Mouse (Mus musculus) ES-Bruce4 (cell line): Measurements from ENCODE around the gene Ddx28. TPM values are rescaled to one million over a fixed set of nuclear protein-coding genes. Genes with fewer than 3 reads are reported as not detected.
A peak's percentile ranks its signal among the peaks of the same experiment; 100 is the strongest.
"Not testable (repeated sequence)": the region's sequence is repeated elsewhere in the genome, so short reads cannot be mapped to it uniquely, and the experiment has no call there.

Experiments
- H3K27ac ChIP-seq: 2 replicates; pipeline ENCODE4 v1.5.1; 2012; ENCODE audit warnings: low read length, inconsistent platforms; ENCODE audit not compliant: insufficient read depth
- H3K27me3 ChIP-seq: 2 replicates; pipeline ENCODE4 v1.6.1; 2012; ENCODE audit warnings: mild to moderate bottlenecking, low read length, inconsistent platforms; ENCODE audit not compliant: control insufficient read depth, poor library complexity, insufficient read depth, severe bottlenecking
- H3K36me3 ChIP-seq: 2 replicates; pipeline ENCODE4 v1.6.1; 2012; ENCODE audit warnings: inconsistent platforms, mild to moderate bottlenecking, low read length, moderate library complexity; ENCODE audit not compliant: control insufficient read depth, poor library complexity, insufficient read depth, severe bottlenecking
- H3K4me1 ChIP-seq: one replicate; pipeline ENCODE4 v1.8.1; 2011; ENCODE audit warnings: low read length; ENCODE audit not compliant: control insufficient read depth, insufficient read depth
- H3K4me3 ChIP-seq: 2 replicates; pipeline ENCODE4 v1.5.1; 2011; ENCODE audit warnings: low read depth, mild to moderate bottlenecking, low read length
- H3K9ac ChIP-seq: 2 replicates; pipeline ENCODE4 v1.6.1; 2012; ENCODE audit warnings: low read depth, mild to moderate bottlenecking, inconsistent platforms; ENCODE audit not compliant: poor library complexity, severe bottlenecking
- H3K9me3 ChIP-seq: replicated peaks from 2 replicates; pipeline ENCODE4 v1.6.1; 2012; ENCODE audit warnings: mild to moderate bottlenecking, low read length, inconsistent platforms; ENCODE audit not compliant: control insufficient read depth, poor library complexity, insufficient read depth, severe bottlenecking
- CTCF ChIP-seq: IDR thresholded peaks from one replicate; pipeline ENCODE4 v1.8.1; 2011; ENCODE audit warnings: low read depth, low read length
- EP300 ChIP-seq: IDR thresholded peaks from 2 replicates; pipeline ENCODE4 v1.6.1; 2011; ENCODE audit warnings: low read depth, low read length; ENCODE audit not compliant: insufficient read depth
- POLR2A ChIP-seq: IDR thresholded peaks from one replicate; pipeline ENCODE4 v1.8.1; 2011; ENCODE audit warnings: low read length; ENCODE audit not compliant: insufficient read depth
- polyA plus RNA-seq: library from polyadenylated mRNA; stranded (reverse); fragments of >200 nt; gene quantifications from 2 replicates; pipeline ENCODE4 v1.2.4, GENCODE M21; 2011; ENCODE audit warnings: low read depth; ENCODE audit not compliant: missing spikeins, insufficient read depth, insufficient read length

Ddx28 gene
- polyA plus RNA-seq, 1 experiment, result 8.7 TPM

DNA sequence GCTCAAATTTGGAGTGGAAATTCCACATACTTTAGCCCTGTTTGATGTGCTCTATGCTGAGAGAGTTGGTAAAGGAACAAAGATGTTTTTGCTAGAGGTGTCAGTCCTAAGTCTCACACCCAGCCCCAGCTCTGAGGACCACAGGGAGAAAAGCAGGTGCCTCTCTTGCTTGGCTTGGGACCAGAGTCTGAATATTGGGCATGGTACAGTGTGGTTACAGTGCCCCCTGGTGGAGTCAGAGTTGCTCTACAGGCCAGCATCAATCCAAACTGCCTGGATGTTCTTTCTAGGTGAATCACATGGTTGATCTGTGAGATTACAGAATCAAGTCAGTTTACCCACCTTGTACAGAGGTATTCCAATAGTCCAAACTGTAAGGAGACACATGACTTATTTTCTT is 10.8 kb upstream of the Ddx28 start:
- H3K9ac ChIP-seq, result no peak overlapping the region
- H3K27ac ChIP-seq, result no peak overlapping the region
- TF ChIP-seq CTCF (peak; percentile 89), POLR2A (no peak)
- H3K4me1 ChIP-seq, result no peaks in the 10 kb centered on the region
- peaks cover 14% of the 10 kb centered on the region for H3K36me3 ChIP-seq
- no peak overlapping the region for H3K4me3 ChIP-seq
- no peaks in the 10 kb centered on the region for H3K9me3 ChIP-seq
- no peaks in the 10 kb centered on the region for H3K27me3 ChIP-seq

DNA sequence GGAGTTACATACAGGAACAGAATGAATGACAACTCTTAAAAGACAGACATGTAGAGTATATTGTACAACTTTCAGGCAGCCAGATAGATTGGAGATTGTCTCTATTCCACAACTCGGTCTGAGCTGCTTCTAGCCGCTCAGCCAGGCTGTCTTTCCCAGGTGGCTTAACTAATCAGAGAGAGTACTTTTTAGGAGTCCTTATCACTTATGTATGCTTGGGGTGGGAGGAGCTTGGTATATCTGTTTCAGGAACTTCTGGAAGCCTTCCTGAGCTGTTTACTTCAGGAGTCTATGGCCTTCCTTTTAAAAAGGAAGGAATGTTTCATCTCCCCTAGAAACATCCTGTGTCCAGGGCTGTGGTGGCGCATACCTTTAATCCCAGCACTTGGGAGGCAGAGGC is 6.4 kb upstream of the Ddx28 start:
- Histone ChIP-seq H3K27me3 (no peaks in the 10 kb centered on the region), H3K9ac (no peak overlapping the region), H3K9me3 (no peaks in the 10 kb centered on the region), H3K4me3 (no peak overlapping the region), H3K4me1 (no peaks in the 10 kb centered on the region), H3K27ac (no peak overlapping the region), H3K36me3 (peaks cover 24% of the 10 kb centered on the region)
- TF ChIP-seq POLR2A (no peak), CTCF (no peak)

DNA sequence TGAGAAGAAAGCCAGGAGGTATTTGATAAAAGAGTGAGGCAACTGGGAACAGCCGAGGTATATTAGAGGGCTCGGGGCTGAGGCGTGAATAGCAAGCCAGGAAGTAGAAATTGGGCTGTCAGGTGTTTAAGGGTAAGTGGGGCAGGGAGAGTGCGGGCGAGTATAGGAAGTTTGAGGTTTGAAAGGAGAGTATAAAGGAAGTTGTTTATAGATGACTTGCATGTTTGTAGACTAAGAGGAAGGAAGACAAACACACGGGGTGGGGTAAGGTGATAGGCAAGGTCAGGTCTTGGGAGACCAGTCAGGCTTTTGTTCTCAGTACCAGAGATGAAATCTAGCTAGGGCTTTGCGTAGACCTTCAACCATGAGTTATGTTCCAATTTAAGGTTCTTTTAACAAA is 5.4 kb upstream of the Ddx28 start:
- Histone ChIP-seq H3K4me1 (no peaks in the 10 kb centered on the region), H3K4me3 (no peak overlapping the region), H3K27ac (no peak overlapping the region), H3K36me3 (peaks cover 24% of the 10 kb centered on the region), H3K27me3 (no peaks in the 10 kb centered on the region), H3K9ac (no peak overlapping the region), H3K9me3 (no peaks in the 10 kb centered on the region)
- TF ChIP-seq POLR2A (no peak), EP300 (no peak), CTCF (no peak)

DNA sequence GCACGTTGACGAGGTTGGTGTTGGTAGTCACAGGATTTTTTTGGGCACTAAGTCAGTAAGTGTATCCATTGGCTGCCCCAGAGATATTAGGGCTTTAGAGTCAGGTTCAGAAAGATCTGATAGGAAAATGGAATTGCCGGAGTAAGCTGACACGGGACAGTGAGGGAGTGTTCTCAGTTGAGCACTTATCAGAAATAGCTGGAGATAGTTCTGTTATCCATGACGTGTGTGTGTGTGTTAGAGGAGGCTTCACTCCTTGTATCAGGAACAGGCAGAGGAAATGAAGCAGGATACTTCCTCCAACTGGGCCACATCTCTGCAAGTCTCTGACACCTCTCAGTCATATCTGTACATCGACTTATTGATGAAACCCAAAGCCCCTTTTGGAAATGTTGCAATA is 4.6 kb upstream of the Ddx28 start:
- Histone ChIP-seq H3K27ac (no peak overlapping the region), H3K4me1 (no peaks in the 10 kb centered on the region), H3K9me3 (no peaks in the 10 kb centered on the region), H3K9ac (no peak overlapping the region), H3K4me3 (no peak overlapping the region), H3K27me3 (no peaks in the 10 kb centered on the region), H3K36me3 (peaks cover 24% of the 10 kb centered on the region)
- no peak for TF ChIP-seq EP300
- TF ChIP-seq CTCF, result no peak
- no peak for TF ChIP-seq POLR2A

DNA sequence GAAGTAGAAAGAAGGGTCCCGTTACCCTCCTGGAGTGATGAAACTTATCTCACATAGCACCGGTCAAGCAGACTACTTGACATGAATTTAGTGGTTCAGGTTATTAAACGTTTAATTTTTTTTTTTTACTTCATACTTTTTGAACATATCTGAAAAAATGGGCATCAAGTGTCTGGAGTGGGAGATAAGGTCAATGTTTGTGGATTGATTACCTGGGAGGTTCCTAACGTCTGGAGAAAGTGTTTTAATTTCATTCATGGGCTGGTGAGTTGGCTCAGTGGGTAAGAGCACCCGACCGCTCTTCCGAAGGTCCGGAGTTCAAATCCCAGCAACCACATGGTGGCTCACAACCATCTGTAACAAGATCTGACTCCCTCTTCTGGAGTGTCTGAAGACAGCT is 521 bp upstream of the Ddx28 start:
- H3K9me3 ChIP-seq, H3K4me1 ChIP-seq, H3K27me3 ChIP-seq, H3K27ac ChIP-seq: not testable (repeated sequence)
- H3K36me3 ChIP-seq, result peaks cover 16% of the 10 kb centered on the region
- H3K4me3 ChIP-seq, result peak overlapping the region; percentile 43
- H3K9ac ChIP-seq, result peak overlapping the region; percentile 77

DNA sequence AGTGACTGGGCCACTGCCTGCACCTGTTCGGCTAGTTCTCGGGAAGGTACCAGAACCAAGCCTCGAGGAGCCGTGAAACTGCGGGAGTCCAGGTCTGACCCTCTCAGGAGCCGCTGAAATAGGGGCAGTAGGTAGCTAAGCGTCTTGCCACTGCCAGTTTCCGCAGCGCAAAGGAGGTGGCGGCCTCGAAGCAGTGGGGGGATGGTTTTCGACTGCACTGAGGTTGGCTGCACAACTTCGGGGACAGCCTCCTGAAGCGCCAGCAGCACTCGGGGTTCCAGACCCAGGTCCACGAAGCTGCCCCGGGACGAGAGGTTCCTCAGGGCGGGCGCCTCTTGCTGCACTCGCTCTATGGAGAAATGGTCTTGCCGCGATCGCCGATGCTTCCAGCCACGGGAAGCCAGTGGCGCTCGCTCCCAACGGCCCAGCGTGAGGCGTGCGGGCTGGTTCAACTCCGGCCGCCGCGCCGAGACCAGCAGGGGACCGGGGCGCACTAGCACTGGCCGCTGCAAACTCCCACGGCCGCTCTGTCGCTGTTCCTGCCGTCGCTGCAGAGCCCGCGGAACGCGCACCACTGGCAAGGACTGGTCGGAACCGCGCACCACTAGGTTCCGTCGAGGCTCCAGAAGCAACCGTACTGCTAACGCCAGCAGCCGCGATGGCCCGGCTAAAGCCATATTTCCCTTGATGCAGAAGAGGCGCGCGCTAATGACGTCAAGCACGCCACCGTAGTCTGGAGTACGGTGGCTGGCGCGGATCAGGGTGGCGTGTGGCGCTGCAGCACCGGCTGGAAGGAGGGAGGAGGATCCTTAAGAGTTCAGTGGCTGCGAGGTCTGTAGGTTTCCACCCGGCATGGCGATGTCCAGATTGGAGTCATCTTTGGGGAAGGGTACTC is 687 bp downstream of the Ddx28 start:
- peak overlapping the region; percentile 77 for H3K9ac ChIP-seq
- peaks cover 9% of the 10 kb centered on the region for H3K36me3 ChIP-seq
- peak; percentile 52; the same call in 1 of the 2 replicates for TF ChIP-seq EP300
- no peak for TF ChIP-seq CTCF
- TF ChIP-seq POLR2A, result peak; percentile 67
- peak overlapping the region; percentile 5; the same call in 1 of the 2 replicates for H3K27ac ChIP-seq
- peak overlapping the region; percentile 93 for H3K4me3 ChIP-seq
- no peaks in the 10 kb centered on the region for H3K27me3 ChIP-seq
- no peaks in the 10 kb centered on the region for H3K9me3 ChIP-seq
- H3K4me1 ChIP-seq, result no peaks in the 10 kb centered on the region

DNA sequence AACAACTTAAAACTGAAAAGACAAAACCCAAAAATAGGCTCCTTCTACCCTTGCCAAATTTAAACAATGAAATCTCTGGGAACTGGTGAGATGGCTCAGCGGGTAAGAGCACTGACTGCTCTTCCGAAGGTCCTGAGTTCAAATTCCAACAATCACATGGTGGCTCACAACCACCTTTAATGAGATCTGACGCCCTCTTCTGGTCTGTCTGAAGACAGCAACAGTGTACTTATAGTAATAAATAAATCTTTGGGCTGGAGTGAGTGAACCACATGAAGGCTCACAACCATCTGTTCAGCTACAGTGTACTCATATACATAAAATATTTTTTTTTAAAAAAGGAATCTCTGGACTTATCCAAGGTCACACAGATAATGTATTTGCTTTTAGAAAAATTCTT is 3.8 kb downstream of the Ddx28 start:
- not testable (repeated sequence) for H3K4me1 ChIP-seq, H3K36me3 ChIP-seq, H3K27me3 ChIP-seq, H3K9ac ChIP-seq, H3K27ac ChIP-seq, H3K9me3 ChIP-seq, H3K4me3 ChIP-seq
